Mouse (Mus musculus) thymus, postnatal 25 days (tissue): ENCODE data around the gene Gm11595.
"Not testable (repeated sequence)": the region's sequence is repeated elsewhere in the genome, so short reads cannot be mapped to it uniquely, and the experiment has no call there.

ENCODE experiments used
- DNase-seq: peaks from one replicate; pipeline ENCODE4 v3.0.0; 2022

Gene Gm11595

GRCm38 (mm10) chr11:99772813-99773212 lies at the start of gene Gm11595:
Gm11595 (minus strand) TSS chr11:99772913.
- not testable (repeated sequence) for DNase-seq

GRCm38 (mm10) chr11:99815566-99815965 lies 42.9 kb upstream of the Gm11595 start, which contains the start of gene Gm11564:
Gm11564 (minus strand) TSS chr11:99815666.
- not testable (repeated sequence) for DNase-seq

GRCm38 (mm10) chr11:99809792-99810191 lies 37.1 kb upstream of the Gm11595 start, which contains the start of gene Krtap4-13:
Krtap4-13 (minus strand) TSS chr11:99809892.
- DNase-seq, result not testable (repeated sequence)

GRCm38 (mm10) chr11:99804346-99804745 lies 31.6 kb upstream of the Gm11595 start, which contains the start of gene Gm11554:
Gm11554 (minus strand) TSS chr11:99804446.
- DNase-seq, result not testable (repeated sequence)

- DNase-seq, result not testable (repeated sequence)
These were observed 26.1 kb upstream of the Gm11595 start, which contains the start of gene Gm11569 for GRCm38 (mm10) chr11:99798832-99799231. Gm11569 (minus strand) TSS chr11:99798932.

- DNase-seq, result no peak
These were observed 20.7 kb upstream of the Gm11595 start, which contains the start of gene Gm11596 for GRCm38 (mm10) chr11:99793367-99793766. Gm11596 (minus strand) TSS chr11:99793467.

- not testable (repeated sequence) for DNase-seq
These were observed 12.2 kb upstream of the Gm11595 start, which contains the start of gene Krtap4-9 for GRCm38 (mm10) chr11:99784900-99785299. Krtap4-9 (plus strand) TSS chr11:99785200.

GRCm38 (mm10) chr11:99780604-99781003 lies 7.9 kb upstream of the Gm11595 start, which contains the start of gene Krtap4-8:
Krtap4-8 (minus strand) TSS chr11:99780704.
- DNase-seq, result no peak

GRCm38 (mm10) chr11:99778401-99778800 lies 5.7 kb upstream of the Gm11595 start:
- no peak for DNase-seq

GRCm38 (mm10) chr11:99768410-99768809 lies 4.3 kb downstream of the Gm11595 start:
- no peak for DNase-seq

GRCm38 (mm10) chr11:99758877-99759276 lies 13.8 kb downstream of the Gm11595 start:
- no peak for DNase-seq

GRCm38 (mm10) chr11:99743985-99744384 lies 28.7 kb downstream of the Gm11595 start:
- DNase-seq, result no peak

GRCm38 (mm10) chr11:99734190-99734589 lies 38.5 kb downstream of the Gm11595 start, which contains the start of gene Gm14180:
Gm14180 (minus strand) TSS chr11:99734290.
- DNase-seq, result no peak

- no peak for DNase-seq
These were observed 48.7 kb downstream of the Gm11595 start for GRCm38 (mm10) chr11:99724061-99724460.
